Mouse (Mus musculus) brown adipose tissue, adult 24 weeks (tissue): Measurements from ENCODE around the gene Ccl26. TPM values are rescaled to one million over a fixed set of nuclear protein-coding genes. Genes with fewer than 3 reads are reported as not detected.

Source experiments
- H3K27ac ChIP-seq: fragments of 200-500 bp; replicated peaks from 2 replicates; pipeline ENCODE4 v1.5.1; 2012; ENCODE audit warnings: low read depth, mild to moderate bottlenecking, low read length
- H3K4me1 ChIP-seq: fragments of 200-500 bp; 2 replicates; pipeline ENCODE4 v1.6.1; 2012; ENCODE audit warnings: low read length, mixed read lengths; ENCODE audit not compliant: control insufficient read depth, insufficient read depth, insufficient read length
- H3K4me3 ChIP-seq: fragments of 200-500 bp; 2 replicates; pipeline ENCODE4 v1.5.1; 2012; ENCODE audit warnings: low read depth, mild to moderate bottlenecking, low read length, moderate library complexity; ENCODE audit not compliant: insufficient read depth
- polyA plus RNA-seq: library from polyadenylated mRNA; stranded (reverse); fragments of >200 nt; gene quantifications from 2 replicates; pipeline ENCODE4 v1.2.4, GENCODE M21; 2012; ENCODE audit not compliant: missing spikeins, insufficient read depth, insufficient read length

The Ccl26 gene
- polyA plus RNA-seq, 1 experiment = not detected

GRCm38 (mm10) chr5:135556259-135556658 lies 7.1 kb downstream of the Ccl26 start:
- no peaks in the 10 kb centered on the region for H3K4me1 ChIP-seq

GRCm38 (mm10) chr5:135551591-135551990 lies 11.8 kb downstream of the Ccl26 start:
- Histone ChIP-seq H3K4me1 (no peaks in the 10 kb centered on the region), H3K27ac (no peak overlapping the region), H3K4me3 (no peak overlapping the region)

More at GRCm38 (mm10) chr5:135556259-135556658, 7.1 kb downstream of the Ccl26 start:
- Histone ChIP-seq H3K4me3 (no peak overlapping the region), H3K27ac (no peak overlapping the region)

GRCm38 (mm10) chr5:135550910-135551309 lies 12.5 kb downstream of the Ccl26 start:
- H3K4me1 ChIP-seq = no peaks in the 10 kb centered on the region
- no peak overlapping the region for H3K27ac ChIP-seq

GRCm38 (mm10) chr5:135547990-135548389 lies 15.4 kb downstream of the Ccl26 start:
- H3K27ac ChIP-seq = no peak overlapping the region
- H3K4me3 ChIP-seq = no peak overlapping the region
- H3K4me1 ChIP-seq = no peaks in the 10 kb centered on the region

More at GRCm38 (mm10) chr5:135550910-135551309, 12.5 kb downstream of the Ccl26 start:
- H3K4me3 ChIP-seq = no peak overlapping the region

- Histone ChIP-seq H3K4me1 (no peaks in the 10 kb centered on the region; the same call in 1 of the 2 replicates), H3K27ac (peak within 1 kb of the TSS; percentile 50), H3K4me3 (peak within 1 kb of the TSS; percentile 78)
Measured at GRCm38 (mm10) chr5:135544865-135545797, 18.2 kb downstream of the Ccl26 start, which contains the start of gene Hip1. TSS of gene Hip1 (minus strand) at chr5:135545120.

GRCm38 (mm10) chr5:135544032-135544558 lies 19.3 kb downstream of the Ccl26 start:
- no peaks in the 10 kb centered on the region; the same call in 1 of the 2 replicates for H3K4me1 ChIP-seq
- H3K4me3 ChIP-seq = peak overlapping the region; percentile 78
- H3K27ac ChIP-seq = peak overlapping the region; percentile 50

GRCm38 (mm10) chr5:135537794-135538214 lies 25.6 kb downstream of the Ccl26 start:
- peak overlapping the region; percentile 64 for H3K27ac ChIP-seq
- peaks cover 17% of the 10 kb centered on the region for H3K4me1 ChIP-seq
- H3K4me3 ChIP-seq = no peak overlapping the region

- peak overlapping the region; percentile 64 for H3K27ac ChIP-seq
- H3K4me1 ChIP-seq = peaks cover 19% of the 10 kb centered on the region
- H3K4me3 ChIP-seq = no peak overlapping the region
Measured at GRCm38 (mm10) chr5:135537326-135537725, 26.0 kb downstream of the Ccl26 start.

- no peak overlapping the region for H3K27ac ChIP-seq
- peaks cover 31% of the 10 kb centered on the region for H3K4me1 ChIP-seq
- no peak overlapping the region for H3K4me3 ChIP-seq
Measured at GRCm38 (mm10) chr5:135535867-135536266, 27.5 kb downstream of the Ccl26 start.

GRCm38 (mm10) chr5:135533431-135533830 lies 29.9 kb downstream of the Ccl26 start:
- H3K4me1 ChIP-seq = peaks cover 31% of the 10 kb centered on the region; the same call in 1 of the 2 replicates
- H3K4me3 ChIP-seq = peak overlapping the region; percentile 28
- peak overlapping the region; percentile 90 for H3K27ac ChIP-seq

- Histone ChIP-seq H3K4me1 (peaks cover 26% of the 10 kb centered on the region; the same call in 1 of the 2 replicates), H3K27ac (0 out of 2 replicates have a peak overlapping the region, but pooled peaks have one; percentile 60), H3K4me3 (no peak overlapping the region)
Measured at GRCm38 (mm10) chr5:135531306-135531845, 32.0 kb downstream of the Ccl26 start.

GRCm38 (mm10) chr5:135529964-135530363 lies 33.4 kb downstream of the Ccl26 start:
- H3K27ac ChIP-seq = no peak overlapping the region
- no peak overlapping the region for H3K4me3 ChIP-seq
- H3K4me1 ChIP-seq = peaks cover 29% of the 10 kb centered on the region

- no peak overlapping the region for H3K27ac ChIP-seq
- no peak overlapping the region for H3K4me3 ChIP-seq
- peaks cover 36% of the 10 kb centered on the region for H3K4me1 ChIP-seq
Measured at GRCm38 (mm10) chr5:135529310-135529709, 34.1 kb downstream of the Ccl26 start.

GRCm38 (mm10) chr5:135527986-135528385 lies 35.4 kb downstream of the Ccl26 start:
- H3K4me1 ChIP-seq = peaks cover 27% of the 10 kb centered on the region
- no peak overlapping the region for H3K27ac ChIP-seq
- no peak overlapping the region for H3K4me3 ChIP-seq
